Mouse (Mus musculus) neural tube, embryonic 15.5 days (tissue): ENCODE results near the gene Papola. TPM values are rescaled to one million over a fixed set of nuclear protein-coding genes. Genes with fewer than 3 reads are reported as not detected.

Source experiments
- ATAC-seq: fragments of 200-750 bp; cut with Nextera tagmentation; 2 replicates; pipeline ENCODE4 v1.8.0; 2017; ENCODE audit warnings: mild to moderate bottlenecking, moderate TSS enrichment, moderate library complexity; ENCODE audit not compliant: low FRiP score
- H3K27ac ChIP-seq: fragments of 300-500 bp; sonication (generic); replicated peaks from 2 replicates; pipeline ENCODE4 v1.5.1; 2015; ENCODE audit warnings: mild to moderate bottlenecking, inconsistent platforms
- H3K27me3 ChIP-seq: fragments of 300-500 bp; sonication (generic); replicated peaks from 2 replicates; pipeline ENCODE4 v1.6.1; 2015; ENCODE audit warnings: inconsistent platforms
- H3K36me3 ChIP-seq: fragments of 300-500 bp; sonication (generic); 2 replicates; pipeline ENCODE4 v1.6.1; 2015; ENCODE audit warnings: inconsistent platforms
- H3K4me1 ChIP-seq: fragments of 300-500 bp; sonication (generic); 2 replicates; pipeline ENCODE4 v1.6.1; 2015; ENCODE audit warnings: inconsistent platforms
- H3K4me2 ChIP-seq: fragments of 300-500 bp; sonication (generic); 2 replicates; pipeline ENCODE4 v1.6.1; 2015; ENCODE audit warnings: inconsistent platforms, mild to moderate bottlenecking, moderate library complexity
- H3K4me3 ChIP-seq: fragments of 300-500 bp; sonication (generic); replicated peaks from 2 replicates; pipeline ENCODE4 v1.5.1; 2015; ENCODE audit warnings: mild to moderate bottlenecking, inconsistent platforms
- H3K9ac ChIP-seq: fragments of 300-500 bp; sonication (generic); replicated peaks from 2 replicates; pipeline ENCODE4 v1.6.1; 2015; ENCODE audit warnings: mild to moderate bottlenecking, inconsistent platforms
- H3K9me3 ChIP-seq: fragments of 300-500 bp; sonication (generic); replicated peaks from 2 replicates; pipeline ENCODE4 v1.6.1; 2016; ENCODE audit warnings: inconsistent platforms
- WGBS: fragments of 180-500 bp; shearing (Covaris S2); methylation state at CpG from one replicate; pipeline ENCODE4 v1.1.7; 2015; ENCODE audit warnings: mixed read lengths; 5-methylcytosine and 5-hydroxymethylcytosine counted together
- microRNA-seq: library from miRNA; unstranded; fragments of <30 nt; microRNA quantifications from one replicate; pipeline ENCODE4, GENCODE M21; 2017
- polyA plus RNA-seq: library from polyadenylated mRNA; unstranded; fragments of >200 nt; fragmentation: Nextera tagmentation; extraction: Ambion mirVana; gene quantifications from 2 replicates; pipeline ENCODE4 v1.2.1, GENCODE M21; 2015

The Papola gene
- polyA plus RNA-seq, 1 experiment from 2014 or later = 137 TPM

DNA sequence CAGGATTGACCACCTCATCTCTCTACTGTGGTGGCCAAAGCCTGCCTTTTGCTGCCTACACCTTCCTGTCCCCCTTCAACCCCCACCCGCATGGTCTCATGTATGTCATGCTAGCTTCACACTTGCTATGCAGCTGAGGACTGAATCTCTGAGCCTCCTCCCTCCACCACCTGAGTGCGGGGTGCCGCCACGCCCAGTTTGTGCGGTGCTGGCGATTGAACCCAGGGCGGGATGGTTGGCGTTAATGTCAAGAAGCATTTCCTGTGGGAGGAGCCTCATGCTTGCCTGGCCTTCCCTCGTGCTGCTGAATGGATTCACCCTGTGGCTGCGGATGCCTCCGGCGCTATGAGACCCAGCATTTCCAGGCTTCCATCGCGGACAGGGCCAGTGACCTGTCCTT, 85.2 kb downstream of the Papola start:
- Histone ChIP-seq H3K9me3 (no peaks in the 10 kb centered on the region), H3K27ac (no peak overlapping the region), H3K4me1 (peaks cover 2% of the 10 kb centered on the region; the same call in 1 of the 2 replicates), H3K4me3 (no peak overlapping the region), H3K9ac (no peak overlapping the region), H3K27me3 (no peaks in the 10 kb centered on the region), H3K4me2 (0 out of 2 replicates have a peak overlapping the region, but pooled peaks have one; percentile 1), H3K36me3 (no peaks in the 10 kb centered on the region)
- no peak for ATAC-seq
- WGBS = 26% methylated on average over 14 of the region's 14 CpGs

DNA sequence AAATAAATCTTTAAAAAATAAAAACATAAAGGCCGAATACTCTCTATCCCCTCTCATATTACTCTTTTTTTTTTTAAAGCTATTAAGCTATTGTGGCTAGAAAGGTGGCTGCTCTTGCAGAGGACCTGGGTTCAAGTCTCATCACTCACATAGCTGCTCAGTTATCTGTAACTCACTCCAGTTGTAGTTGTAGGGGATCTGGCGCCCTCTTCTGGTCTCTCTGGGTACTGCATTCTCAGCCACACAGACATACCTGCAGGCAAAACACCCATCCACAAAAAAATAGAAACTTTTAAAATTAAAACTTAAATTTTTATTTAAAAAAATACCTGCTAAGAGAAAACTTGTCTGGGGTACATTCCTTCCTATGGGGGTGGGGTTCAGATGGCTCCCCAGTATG, 88.8 kb downstream of the Papola start:
- Histone ChIP-seq H3K27ac (no peak overlapping the region), H3K4me1 (peaks cover 23% of the 10 kb centered on the region), H3K4me2 (no peak overlapping the region), H3K4me3 (no peak overlapping the region), H3K27me3 (no peaks in the 10 kb centered on the region), H3K9ac (no peak overlapping the region), H3K36me3 (no peaks in the 10 kb centered on the region), H3K9me3 (no peaks in the 10 kb centered on the region)
- WGBS = 51% methylated on average over 2 of the region's 2 CpGs
- no peak for ATAC-seq

DNA sequence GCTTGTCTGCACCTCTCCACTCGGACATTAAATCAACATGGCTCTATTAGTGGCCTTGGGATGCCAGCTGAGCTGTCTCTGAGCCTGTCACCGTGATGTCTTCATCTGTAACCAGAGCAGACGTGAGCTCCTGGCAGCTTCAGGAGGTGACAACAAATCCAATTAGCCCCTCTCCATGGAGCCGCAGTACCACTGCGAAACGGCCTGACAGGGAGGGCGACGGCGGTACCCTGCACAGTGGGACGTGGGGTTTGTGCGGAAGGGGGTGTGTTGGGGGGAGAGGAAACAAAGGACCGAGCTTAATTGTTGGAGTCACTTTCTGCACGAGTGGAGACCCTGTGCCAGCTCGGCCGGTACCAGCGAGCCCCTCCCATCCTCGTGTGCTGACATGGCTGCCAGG, 90.6 kb downstream of the Papola start:
- no peak overlapping the region for H3K9ac ChIP-seq
- H3K36me3 ChIP-seq = no peaks in the 10 kb centered on the region
- WGBS = 21% methylated on average over 17 of the region's 17 CpGs
- H3K9me3 ChIP-seq = no peaks in the 10 kb centered on the region; the same call in 1 of the 2 replicates
- peaks cover 23% of the 10 kb centered on the region for H3K4me1 ChIP-seq
- peak overlapping the region; percentile 36 for H3K4me2 ChIP-seq
- no peaks in the 10 kb centered on the region for H3K27me3 ChIP-seq
- ATAC-seq = peak; percentile 55; the same call in 1 of the 2 replicates
- no peak overlapping the region for H3K27ac ChIP-seq
- no peak overlapping the region for H3K4me3 ChIP-seq

DNA sequence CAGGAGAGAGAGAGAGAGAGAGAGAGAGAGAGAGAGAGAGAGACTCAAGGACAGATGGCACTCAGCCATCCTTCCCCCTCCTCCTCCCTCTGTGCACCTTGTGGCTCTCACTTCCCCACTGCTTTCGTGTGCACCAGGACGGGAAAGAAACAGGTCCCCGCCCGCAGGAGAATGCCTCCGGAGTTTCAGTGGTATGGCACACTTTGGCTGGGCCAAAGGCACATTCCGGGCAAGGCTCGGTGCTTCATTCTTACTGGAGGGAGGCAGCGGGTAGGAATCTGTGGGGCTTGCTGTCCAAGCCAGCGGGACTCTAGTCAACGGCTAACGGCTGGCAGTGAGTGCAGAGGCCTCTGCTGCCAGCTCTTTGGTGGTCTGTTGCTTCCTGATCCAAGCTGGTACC, 92.0 kb downstream of the Papola start:
- Histone ChIP-seq H3K27me3 (no peaks in the 10 kb centered on the region), H3K36me3 (no peaks in the 10 kb centered on the region), H3K9ac (no peak overlapping the region), H3K27ac (no peak overlapping the region), H3K9me3 (no peaks in the 10 kb centered on the region; the same call in 1 of the 2 replicates), H3K4me3 (no peak overlapping the region), H3K4me2 (no peak overlapping the region), H3K4me1 (peaks cover 23% of the 10 kb centered on the region)
- ATAC-seq = no peak
- 59% methylated on average over 11 of the region's 11 CpGs for WGBS

DNA sequence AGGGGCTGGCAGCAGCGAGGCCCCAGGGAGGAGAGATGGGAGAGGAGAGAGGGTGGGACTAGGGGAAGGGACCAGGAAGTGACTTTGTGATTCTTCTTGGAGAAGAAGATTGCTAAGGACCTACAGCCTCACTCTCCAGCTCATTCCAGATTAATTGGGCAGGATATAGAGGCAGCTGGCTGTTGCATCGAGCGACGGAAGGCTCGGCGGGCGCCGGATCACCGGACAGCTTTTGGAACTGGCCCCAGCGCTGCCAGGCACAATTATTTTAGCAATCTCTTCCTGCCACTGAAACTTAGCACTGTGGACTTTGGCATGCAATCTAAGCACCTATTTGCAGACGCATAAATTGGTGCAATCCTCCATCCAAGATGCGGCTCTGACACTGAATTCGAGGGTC, 92.4 kb downstream of the Papola start:
- H3K27ac ChIP-seq = no peak overlapping the region
- H3K9me3 ChIP-seq = no peaks in the 10 kb centered on the region; the same call in 1 of the 2 replicates
- H3K27me3 ChIP-seq = no peaks in the 10 kb centered on the region
- 73% methylated on average over 13 of the region's 13 CpGs for WGBS
- no peaks in the 10 kb centered on the region for H3K36me3 ChIP-seq
- no peak overlapping the region for H3K4me2 ChIP-seq
- ATAC-seq = no peak
- no peak overlapping the region for H3K4me3 ChIP-seq
- H3K4me1 ChIP-seq = peaks cover 23% of the 10 kb centered on the region
- H3K9ac ChIP-seq = no peak overlapping the region

DNA sequence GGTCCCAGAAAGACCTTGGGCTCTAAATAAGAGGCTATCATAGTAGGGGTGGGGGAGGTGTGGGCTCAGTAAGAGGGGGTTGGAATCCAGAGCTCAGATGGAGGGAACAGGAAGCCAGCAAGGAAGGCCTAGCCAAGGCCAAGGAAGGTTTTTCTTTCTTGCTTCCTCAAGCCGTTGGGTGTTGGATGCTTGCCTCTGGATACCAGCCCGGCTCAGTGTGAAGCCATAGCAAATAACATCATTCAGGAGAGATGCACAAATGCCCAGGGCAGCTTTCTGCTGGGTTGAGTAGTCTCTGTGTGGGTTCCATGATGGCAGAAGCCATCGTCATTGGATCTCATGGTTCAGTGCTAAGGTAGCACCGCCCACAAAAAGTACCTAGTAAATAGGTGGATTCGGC, 94.3 kb downstream of the Papola start:
- Histone ChIP-seq H3K9ac (no peak overlapping the region), H3K4me1 (peaks cover 23% of the 10 kb centered on the region), H3K9me3 (no peaks in the 10 kb centered on the region; the same call in 1 of the 2 replicates), H3K27ac (no peak overlapping the region), H3K36me3 (no peaks in the 10 kb centered on the region), H3K4me3 (no peak overlapping the region), H3K27me3 (no peaks in the 10 kb centered on the region), H3K4me2 (no peak overlapping the region)
- no peak for ATAC-seq
- WGBS = 89% methylated on average over 5 of the region's 5 CpGs

DNA sequence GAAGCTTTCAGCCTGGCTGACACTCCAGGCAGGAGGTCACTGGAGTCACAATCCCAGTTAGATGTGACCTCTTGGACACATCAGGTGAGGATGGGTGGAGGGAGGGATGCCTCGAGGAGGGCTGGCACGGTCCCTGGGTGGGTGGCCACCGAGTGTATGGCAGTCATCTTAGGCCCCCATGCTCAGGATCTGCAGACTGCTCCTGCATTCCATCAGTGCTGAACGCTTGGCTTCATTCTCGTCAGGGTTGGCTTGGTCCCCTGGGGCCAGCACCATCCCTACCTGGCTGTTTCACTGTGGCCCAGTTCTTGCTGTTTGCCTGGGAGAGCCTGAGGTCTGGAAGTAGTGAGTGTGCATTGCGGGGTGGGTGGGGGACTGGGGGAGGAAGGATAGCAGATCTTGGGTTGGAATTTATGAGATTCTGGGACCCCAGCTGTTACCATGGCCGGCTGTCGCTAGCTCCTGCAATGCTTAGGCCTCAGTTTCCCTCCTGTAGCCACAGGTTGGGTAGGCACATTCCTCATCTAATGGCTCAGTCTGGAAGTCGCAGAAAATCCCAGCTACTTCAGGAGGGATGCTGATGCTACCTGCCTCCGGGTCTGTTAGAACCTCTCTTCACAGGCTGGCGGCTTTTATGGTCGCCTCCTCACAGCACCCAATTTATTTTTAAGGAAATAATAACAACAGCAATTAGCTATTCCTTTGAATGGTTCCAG, 99.5 kb downstream of the Papola start:
- Histone ChIP-seq H3K4me3 (no peak overlapping the region), H3K27me3 (no peaks in the 10 kb centered on the region), H3K9me3 (no peaks in the 10 kb centered on the region; the same call in 1 of the 2 replicates), H3K4me2 (no peak overlapping the region), H3K36me3 (no peaks in the 10 kb centered on the region), H3K27ac (no peak overlapping the region), H3K4me1 (peaks cover 11% of the 10 kb centered on the region), H3K9ac (no peak overlapping the region)
- ATAC-seq = peak; percentile 31; the same call in 1 of the 2 replicates
- 60% methylated on average over 12 of the region's 12 CpGs for WGBS

DNA sequence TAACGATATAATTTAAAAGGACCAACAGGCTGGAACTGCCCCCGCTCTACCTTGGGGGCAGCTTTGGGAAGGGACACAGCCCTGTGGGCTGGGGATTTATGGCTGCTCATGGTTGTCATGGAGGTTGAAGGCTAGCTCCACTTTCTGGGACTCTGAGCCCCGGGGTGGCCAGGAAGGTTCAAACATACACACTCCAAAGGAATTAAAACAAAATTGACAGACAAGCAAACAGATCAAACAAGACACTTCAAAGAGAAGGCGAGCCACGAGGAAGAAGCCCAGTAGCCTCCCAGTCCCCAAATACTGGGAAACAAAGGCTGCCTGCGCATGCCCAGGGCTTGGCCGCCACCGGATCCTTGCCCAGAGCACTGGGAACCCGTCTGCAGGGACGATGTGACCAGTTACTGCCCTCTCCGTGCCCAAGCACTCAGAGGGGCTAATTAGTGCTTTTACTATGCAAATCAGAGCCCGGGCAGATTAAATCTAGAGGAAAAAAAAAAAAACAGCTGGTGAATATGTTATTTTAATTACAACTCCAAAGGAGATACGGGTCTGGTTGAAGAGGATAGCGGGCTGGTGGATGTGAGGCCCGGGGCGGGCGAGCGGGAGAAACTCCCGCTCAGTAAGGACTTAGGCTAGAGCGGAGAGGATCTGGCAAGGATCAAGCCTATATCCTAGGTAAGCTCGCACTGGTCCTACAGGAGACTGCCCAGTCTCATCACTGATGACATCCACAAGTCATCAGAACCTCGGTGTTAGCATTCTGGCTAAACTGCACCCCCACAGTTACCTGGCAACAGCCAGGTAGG, 100.2 kb downstream of the Papola start:
- peaks cover 11% of the 10 kb centered on the region for H3K4me1 ChIP-seq
- H3K4me2 ChIP-seq = peak overlapping the region; percentile 24
- H3K9me3 ChIP-seq = no peaks in the 10 kb centered on the region; the same call in 1 of the 2 replicates
- peak; percentile 47; the same call in 1 of the 2 replicates for ATAC-seq
- H3K27me3 ChIP-seq = no peaks in the 10 kb centered on the region
- no peaks in the 10 kb centered on the region for H3K36me3 ChIP-seq
- H3K9ac ChIP-seq = no peak overlapping the region
- no peak overlapping the region for H3K27ac ChIP-seq
- no peak overlapping the region for H3K4me3 ChIP-seq
- WGBS = 16% methylated on average over 22 of the region's 22 CpGs

Small RNA genes lying within 50 kb of the gene (microRNA-seq; reads per million reads assigned to microRNA genes)
- 1.2 reads per million for gene Gm22120

Other genes starting within 250 kb of the Papola start
- 2.4 and 3.1 TPM in 2 replicates for gene Bdkrb2, start 221.5 kb upstream of the Papola start, polyA plus RNA-seq
- gene Bdkrb1, start 181.6 kb upstream of the Papola start, polyA plus RNA-seq = 0.18 TPM in 1 of 2 replicates, not detected in the other
- 27.6 and 28.9 TPM in 2 replicates for gene Gskip, start 99.9 kb upstream of the Papola start, polyA plus RNA-seq
- gene Atg2b, start 99.5 kb upstream of the Papola start, polyA plus RNA-seq = 11.0 and 11.9 TPM in 2 replicates
- gene Ak7, start 78.7 kb upstream of the Papola start, polyA plus RNA-seq = 1.6 and 1.7 TPM in 2 replicates
- gene Vrk1, start 225.5 kb downstream of the Papola start, polyA plus RNA-seq = 24.8 and 40.5 TPM in 2 replicates